Mouse (Mus musculus): Measurements from ENCODE around the gene Olfr370. TPM values are rescaled to one million over a fixed set of nuclear protein-coding genes. Genes with fewer than 3 reads are reported as not detected.

Gene Olfr370
- polyA plus RNA-seq, 1 experiment from 2014 or later = not detected

DNA sequence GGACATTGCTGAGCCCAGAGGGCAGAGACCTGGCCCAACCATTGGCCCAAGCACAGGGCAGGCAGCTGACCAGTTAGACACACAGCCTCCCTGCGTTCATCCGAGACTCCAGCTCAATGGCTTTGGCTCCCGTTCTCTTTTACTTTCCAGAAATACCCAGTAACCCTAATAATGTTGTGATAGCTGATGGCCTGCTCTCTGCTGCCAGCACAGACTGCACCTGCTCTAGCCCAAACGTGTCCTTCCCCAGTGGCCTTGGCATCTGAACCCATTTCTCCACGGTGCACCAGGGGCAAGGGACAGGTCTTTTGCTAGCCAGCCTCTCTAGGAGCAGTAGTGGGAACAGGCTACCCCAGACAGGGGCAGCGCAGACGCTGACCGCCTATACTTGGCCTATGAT is 45.2 kb downstream of the Olfr370 start:
- Histone ChIP-seq H3K27me3 (replicated peaks; ENCODE audit: control insufficient read depth, insufficient read depth, low read length) (no peaks in the 10 kb centered on the region), H3K9me3 (ENCODE audit: control insufficient read depth, low read length) (no peaks in the 10 kb centered on the region), H3K4me1 (ENCODE audit: control insufficient read depth, insufficient read depth, low read length) (peaks cover 49% of the 10 kb centered on the region), H3K27ac (ENCODE audit: low read length) (no peak overlapping the region), H3K4me2 (ENCODE audit: low read depth, low read length) (no peak overlapping the region), H3K4me3 (ENCODE audit: low read length) (no peak overlapping the region), H3K36me3 (ENCODE audit: control insufficient read depth, insufficient read depth, low read length) (no peaks in the 10 kb centered on the region), H3K9ac (ENCODE audit: low read depth, low read length) (no peak overlapping the region)
- 88% methylated on average over 8 of the region's 8 CpGs for WGBS
- ATAC-seq = no peak

- peaks cover 40% of the 10 kb centered on the region for H3K4me1 ChIP-seq (ENCODE audit: control insufficient read depth, insufficient read depth, low read length)
- H3K9me3 ChIP-seq (ENCODE audit: control insufficient read depth, low read length) = no peaks in the 10 kb centered on the region
- no peak overlapping the region for H3K4me3 ChIP-seq (ENCODE audit: low read length)
- no peaks in the 10 kb centered on the region for H3K36me3 ChIP-seq (ENCODE audit: control insufficient read depth, insufficient read depth, low read length)
- no peak for ATAC-seq
- no peak overlapping the region for H3K27ac ChIP-seq (ENCODE audit: low read length)
- no peak overlapping the region for H3K4me2 ChIP-seq (ENCODE audit: low read depth, low read length)
- WGBS = 85% methylated on average over 8 of the region's 8 CpGs
- no peaks in the 10 kb centered on the region for H3K27me3 ChIP-seq (replicated peaks; ENCODE audit: control insufficient read depth, insufficient read depth, low read length)
- H3K9ac ChIP-seq (ENCODE audit: low read depth, low read length) = no peak overlapping the region
Measured at GRCm38 (mm10) chr8:83582226-83582625, 46.6 kb downstream of the Olfr370 start.

DNA sequence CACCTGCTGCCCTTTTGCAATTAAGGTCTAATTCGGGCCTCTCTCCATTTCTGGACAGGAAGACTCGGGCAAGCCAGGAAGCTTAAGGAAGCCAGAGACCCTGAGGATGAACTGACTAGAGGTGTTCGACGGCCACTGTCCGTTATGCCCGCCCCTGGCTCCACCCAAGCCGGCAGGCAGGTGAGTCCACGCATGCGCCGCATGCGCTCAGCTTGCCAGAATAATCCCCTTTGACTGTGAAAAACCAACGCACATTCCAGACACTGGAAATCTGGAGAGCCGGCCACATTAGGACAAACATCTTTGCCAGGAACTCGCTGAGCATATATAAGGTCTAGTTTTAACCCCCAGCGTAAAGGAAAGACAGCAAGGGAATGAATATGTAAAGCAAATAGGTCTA is 47.7 kb downstream of the Olfr370 start:
- Histone ChIP-seq H3K27ac (ENCODE audit: low read length) (no peak overlapping the region), H3K27me3 (replicated peaks; ENCODE audit: control insufficient read depth, insufficient read depth, low read length) (no peaks in the 10 kb centered on the region), H3K9me3 (ENCODE audit: control insufficient read depth, low read length) (no peaks in the 10 kb centered on the region), H3K4me2 (ENCODE audit: low read depth, low read length) (no peak overlapping the region), H3K9ac (ENCODE audit: low read depth, low read length) (no peak overlapping the region), H3K36me3 (ENCODE audit: control insufficient read depth, insufficient read depth, low read length) (no peaks in the 10 kb centered on the region), H3K4me1 (ENCODE audit: control insufficient read depth, insufficient read depth, low read length) (peaks cover 33% of the 10 kb centered on the region), H3K4me3 (ENCODE audit: low read length) (no peak overlapping the region)
- WGBS = 78% methylated on average over 15 of the region's 15 CpGs
- ATAC-seq = no peak

DNA sequence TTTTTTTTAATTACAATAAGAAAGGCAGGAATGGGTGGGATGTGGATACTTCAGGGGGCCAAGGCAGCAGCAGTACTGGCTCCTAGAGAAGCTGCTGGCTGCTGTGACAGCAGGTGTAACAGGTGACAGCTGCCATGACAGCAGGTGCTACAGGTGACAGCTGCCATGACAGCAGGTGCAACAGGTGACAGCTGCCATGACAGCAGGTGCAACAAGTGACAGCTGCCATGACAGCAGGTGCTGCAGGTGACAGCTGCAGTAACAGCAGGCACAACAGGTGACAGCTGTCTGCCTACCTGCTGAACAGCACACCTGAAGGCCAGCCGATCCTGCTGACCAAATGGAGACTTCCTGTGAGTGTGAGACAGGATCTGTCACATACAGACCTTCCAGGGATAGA is 49.2 kb downstream of the Olfr370 start:
- Histone ChIP-seq H3K4me1 (ENCODE audit: control insufficient read depth, insufficient read depth, low read length) (peaks cover 25% of the 10 kb centered on the region), H3K27ac (ENCODE audit: low read length) (peak overlapping the region; percentile 64), H3K9me3 (ENCODE audit: control insufficient read depth, low read length) (no peaks in the 10 kb centered on the region), H3K36me3 (ENCODE audit: control insufficient read depth, insufficient read depth, low read length) (no peaks in the 10 kb centered on the region), H3K9ac (ENCODE audit: low read depth, low read length) (no peak overlapping the region), H3K27me3 (replicated peaks; ENCODE audit: control insufficient read depth, insufficient read depth, low read length) (no peaks in the 10 kb centered on the region), H3K4me3 (ENCODE audit: low read length) (no peak overlapping the region), H3K4me2 (ENCODE audit: low read depth, low read length) (no peak overlapping the region)
- WGBS = 80% methylated on average over 1 of the region's 1 CpGs
- 0 out of 2 replicates have a peak, but pooled peaks have one; percentile 11 for ATAC-seq

DNA sequence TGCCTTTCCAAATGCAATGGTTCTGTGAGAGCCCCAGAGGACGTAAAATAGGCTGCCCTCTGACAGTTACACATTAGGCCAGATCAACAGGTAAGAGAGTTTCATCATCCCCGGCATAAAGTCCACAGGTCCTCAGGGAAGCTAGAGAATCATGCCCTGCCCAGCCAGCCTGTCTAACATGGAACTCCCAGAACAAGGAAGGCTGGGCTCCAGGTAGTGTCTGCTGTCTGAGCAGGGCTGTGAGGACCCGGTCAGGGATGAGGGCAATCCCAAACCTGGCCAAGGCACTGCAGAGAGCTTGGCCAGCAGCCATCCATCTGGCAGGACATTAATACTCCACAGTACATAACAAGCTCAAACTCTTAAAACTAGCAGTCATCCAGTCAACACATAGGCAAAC is 49.8 kb downstream of the Olfr370 start:
- WGBS = 53% methylated on average over 3 of the region's 3 CpGs
- H3K4me3 ChIP-seq (ENCODE audit: low read length) = no peak overlapping the region
- peak; percentile 64 for ATAC-seq
- H3K9me3 ChIP-seq (ENCODE audit: control insufficient read depth, low read length) = no peaks in the 10 kb centered on the region
- peak overlapping the region; percentile 64 for H3K27ac ChIP-seq (ENCODE audit: low read length)
- peaks cover 30% of the 10 kb centered on the region for H3K4me1 ChIP-seq (ENCODE audit: control insufficient read depth, insufficient read depth, low read length)
- no peaks in the 10 kb centered on the region for H3K27me3 ChIP-seq (replicated peaks; ENCODE audit: control insufficient read depth, insufficient read depth, low read length)
- no peak overlapping the region for H3K9ac ChIP-seq (ENCODE audit: low read depth, low read length)
- H3K36me3 ChIP-seq (ENCODE audit: control insufficient read depth, insufficient read depth, low read length) = no peaks in the 10 kb centered on the region
- H3K4me2 ChIP-seq (ENCODE audit: low read depth, low read length) = no peak overlapping the region

- no peak for ATAC-seq
- H3K4me1 ChIP-seq (ENCODE audit: control insufficient read depth, insufficient read depth, low read length) = peaks cover 34% of the 10 kb centered on the region
- no peak overlapping the region for H3K27ac ChIP-seq (ENCODE audit: low read length)
- H3K9me3 ChIP-seq (ENCODE audit: control insufficient read depth, low read length) = no peaks in the 10 kb centered on the region
- H3K9ac ChIP-seq (ENCODE audit: low read depth, low read length) = no peak overlapping the region
- H3K4me2 ChIP-seq (ENCODE audit: low read depth, low read length) = no peak overlapping the region
- no peak overlapping the region for H3K4me3 ChIP-seq (ENCODE audit: low read length)
- no peaks in the 10 kb centered on the region for H3K27me3 ChIP-seq (replicated peaks; ENCODE audit: control insufficient read depth, insufficient read depth, low read length)
- WGBS = 83% methylated on average over 6 of the region's 6 CpGs
- no peaks in the 10 kb centered on the region for H3K36me3 ChIP-seq (ENCODE audit: control insufficient read depth, insufficient read depth, low read length)
Measured at GRCm38 (mm10) chr8:83587644-83588043, 52.1 kb downstream of the Olfr370 start.

DNA sequence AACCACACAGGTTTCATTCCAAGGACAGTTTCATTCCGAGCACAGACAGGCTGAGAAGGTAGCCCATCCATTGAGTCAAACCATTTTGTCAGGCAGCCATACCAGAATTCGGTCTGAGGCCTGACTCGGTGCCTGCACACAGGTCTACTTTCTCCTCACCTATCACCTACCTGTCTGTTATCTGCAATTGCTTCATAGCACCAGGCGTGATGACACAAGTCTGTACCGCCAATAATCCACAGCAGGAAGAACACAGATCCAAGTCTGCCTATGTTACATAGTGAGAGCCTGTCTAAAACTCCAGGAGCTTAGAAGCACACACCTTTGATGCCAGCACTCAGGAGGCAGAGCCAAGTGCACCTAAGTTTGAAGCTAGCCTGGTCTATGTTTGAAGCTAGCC is 53.3 kb downstream of the Olfr370 start:
- no peak overlapping the region for H3K4me3 ChIP-seq (ENCODE audit: low read length)
- no peak overlapping the region for H3K4me2 ChIP-seq (ENCODE audit: low read depth, low read length)
- no peak overlapping the region for H3K27ac ChIP-seq (ENCODE audit: low read length)
- H3K9ac ChIP-seq (ENCODE audit: low read depth, low read length) = no peak overlapping the region
- no peak for ATAC-seq
- peaks cover 40% of the 10 kb centered on the region for H3K4me1 ChIP-seq (ENCODE audit: control insufficient read depth, insufficient read depth, low read length)
- H3K27me3 ChIP-seq (replicated peaks; ENCODE audit: control insufficient read depth, insufficient read depth, low read length) = no peaks in the 10 kb centered on the region
- no peaks in the 10 kb centered on the region for H3K36me3 ChIP-seq (ENCODE audit: control insufficient read depth, insufficient read depth, low read length)
- WGBS = 78% methylated on average over 5 of the region's 5 CpGs
- H3K9me3 ChIP-seq (ENCODE audit: control insufficient read depth, low read length) = no peaks in the 10 kb centered on the region

DNA sequence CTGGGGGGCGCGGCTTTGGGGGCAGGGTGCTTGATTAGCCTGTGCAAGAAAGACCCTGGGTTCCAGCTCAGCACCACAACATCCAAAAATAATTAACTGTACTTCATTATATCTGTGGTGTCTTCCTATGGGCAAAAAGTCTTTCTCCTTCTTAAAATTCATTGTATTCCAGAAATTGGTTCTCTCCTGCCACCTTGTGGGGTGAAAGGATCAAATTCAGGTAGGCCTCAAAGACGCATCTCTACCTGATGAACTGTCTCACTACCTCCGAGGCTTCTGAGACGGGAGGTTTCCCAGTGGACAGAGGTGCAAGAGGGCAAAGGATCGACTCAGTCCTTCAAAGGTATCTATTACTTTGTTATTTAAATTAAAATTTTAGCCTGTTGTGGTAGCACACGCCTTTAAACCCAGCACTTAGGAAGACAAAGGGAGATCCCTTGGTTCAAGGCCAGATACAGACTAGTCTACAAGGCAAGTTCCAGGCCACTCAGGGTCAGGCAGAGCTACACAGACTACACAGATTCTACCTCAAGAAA is 55.0 kb downstream of the Olfr370 start:
- H3K27ac ChIP-seq (ENCODE audit: low read length) = no peak overlapping the region
- H3K27me3 ChIP-seq (replicated peaks; ENCODE audit: control insufficient read depth, insufficient read depth, low read length) = no peaks in the 10 kb centered on the region
- no peaks in the 10 kb centered on the region for H3K36me3 ChIP-seq (ENCODE audit: control insufficient read depth, insufficient read depth, low read length)
- ATAC-seq = no peak
- no peaks in the 10 kb centered on the region for H3K9me3 ChIP-seq (ENCODE audit: control insufficient read depth, low read length)
- H3K4me3 ChIP-seq (ENCODE audit: low read length) = no peak overlapping the region
- peaks cover 37% of the 10 kb centered on the region for H3K4me1 ChIP-seq (ENCODE audit: control insufficient read depth, insufficient read depth, low read length)
- WGBS = 77% methylated on average over 7 of the region's 7 CpGs
- H3K4me2 ChIP-seq (ENCODE audit: low read depth, low read length) = no peak overlapping the region
- no peak overlapping the region for H3K9ac ChIP-seq (ENCODE audit: low read depth, low read length)

DNA sequence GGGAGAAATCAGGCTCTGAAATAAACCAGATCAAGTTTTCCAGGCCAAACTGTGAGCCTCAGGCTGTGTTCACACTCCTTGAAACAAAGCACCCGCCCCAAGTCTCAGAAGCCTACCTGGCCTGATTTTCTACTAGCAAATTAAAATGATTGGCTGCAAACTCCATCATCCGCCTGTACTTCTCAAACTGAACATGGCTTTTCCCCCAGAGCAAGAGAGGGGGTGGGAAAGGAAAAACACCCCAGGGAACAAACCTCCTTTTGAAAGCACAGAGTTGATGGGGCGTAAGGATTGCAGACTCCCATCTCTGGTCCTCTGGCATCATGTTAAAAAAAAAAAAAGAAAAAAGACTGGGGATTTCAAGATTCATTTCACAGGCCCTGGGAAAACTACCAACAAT is 57.1 kb downstream of the Olfr370 start:
- no peaks in the 10 kb centered on the region for H3K27me3 ChIP-seq (replicated peaks; ENCODE audit: control insufficient read depth, insufficient read depth, low read length)
- peak overlapping the region; percentile 79 for H3K4me2 ChIP-seq (ENCODE audit: low read depth, low read length)
- peak overlapping the region; percentile 86 for H3K4me3 ChIP-seq (ENCODE audit: low read length)
- no peak for ATAC-seq
- H3K27ac ChIP-seq (ENCODE audit: low read length) = no peak overlapping the region
- H3K4me1 ChIP-seq (ENCODE audit: control insufficient read depth, insufficient read depth, low read length) = peaks cover 29% of the 10 kb centered on the region
- no peaks in the 10 kb centered on the region for H3K9me3 ChIP-seq (ENCODE audit: control insufficient read depth, low read length)
- 46% methylated on average over 3 of the region's 3 CpGs for WGBS
- no peaks in the 10 kb centered on the region for H3K36me3 ChIP-seq (ENCODE audit: control insufficient read depth, insufficient read depth, low read length)
- H3K9ac ChIP-seq (ENCODE audit: low read depth, low read length) = peak overlapping the region; percentile 55

Data from intestine, embryonic 16.5 days (tissue).